Mouse (Mus musculus) v-Abl transformed pro-B cells (cell line): ENCODE data around the gene Myo5c.

ENCODE experiments used
- in situ Hi-C, 2 experiments: fragments of 400-800 bp; cut with MboI; formaldehyde crosslinking; loops; one replicate each; pipeline ENCODE4 v1.15.1; 2025; ENCODE audit not compliant: unreplicated experiment in 2 of 2

Myo5c gene

GRCm38 (mm10) chr9:75315238-75315637 is 83.4 kb downstream of the Myo5c start:
- in situ Hi-C loops = no loop called here

- in situ Hi-C loops = no loop called here
Observed at GRCm38 (mm10) chr9:75316771-75317170, 85.0 kb downstream of the Myo5c start.

- in situ Hi-C loops = no loop called here
Observed at GRCm38 (mm10) chr9:75318196-75318595, 86.4 kb downstream of the Myo5c start.

- in situ Hi-C loops = no loop called here
Observed at GRCm38 (mm10) chr9:75319365-75319764, 87.5 kb downstream of the Myo5c start.

GRCm38 (mm10) chr9:75322099-75322885 is 90.5 kb downstream of the Myo5c start:
- in situ Hi-C loops = no loop called here

- in situ Hi-C loops = no loop called here
Observed at GRCm38 (mm10) chr9:75328047-75328446, 96.2 kb downstream of the Myo5c start.

- in situ Hi-C loops = no loop called here
Observed at GRCm38 (mm10) chr9:75330821-75331220, 99.0 kb downstream of the Myo5c start.

GRCm38 (mm10) chr9:75334440-75334839 is 102.6 kb downstream of the Myo5c start:
- in situ Hi-C loops = no loop called here

- in situ Hi-C loops = no loop called here
Observed at GRCm38 (mm10) chr9:75338016-75338415, 106.2 kb downstream of the Myo5c start.

- in situ Hi-C loops = no loop called here
Observed at GRCm38 (mm10) chr9:75342433-75342832, 110.6 kb downstream of the Myo5c start.

GRCm38 (mm10) chr9:75347458-75347857 is 115.6 kb downstream of the Myo5c start, which contains the start of gene Bcl2l10:
Gene Bcl2l10, plus strand, starts transcription at chr9:75347758.
- in situ Hi-C loops = no loop called here

GRCm38 (mm10) chr9:75348066-75348465 is 116.2 kb downstream of the Myo5c start:
- in situ Hi-C loops = no loop called here

- in situ Hi-C loops = no loop called here
Observed at GRCm38 (mm10) chr9:75348641-75349040, 116.8 kb downstream of the Myo5c start.

- in situ Hi-C loops = no loop called here
Observed at GRCm38 (mm10) chr9:75353094-75353493, 121.3 kb downstream of the Myo5c start.
